Mouse (Mus musculus) lung, postnatal 14 days (tissue): ENCODE results near the gene Pdia5.

ENCODE experiments used
- DNase-seq: peaks from one replicate; pipeline ENCODE4 v3.0.0; 2021

Gene Pdia5

DNA sequence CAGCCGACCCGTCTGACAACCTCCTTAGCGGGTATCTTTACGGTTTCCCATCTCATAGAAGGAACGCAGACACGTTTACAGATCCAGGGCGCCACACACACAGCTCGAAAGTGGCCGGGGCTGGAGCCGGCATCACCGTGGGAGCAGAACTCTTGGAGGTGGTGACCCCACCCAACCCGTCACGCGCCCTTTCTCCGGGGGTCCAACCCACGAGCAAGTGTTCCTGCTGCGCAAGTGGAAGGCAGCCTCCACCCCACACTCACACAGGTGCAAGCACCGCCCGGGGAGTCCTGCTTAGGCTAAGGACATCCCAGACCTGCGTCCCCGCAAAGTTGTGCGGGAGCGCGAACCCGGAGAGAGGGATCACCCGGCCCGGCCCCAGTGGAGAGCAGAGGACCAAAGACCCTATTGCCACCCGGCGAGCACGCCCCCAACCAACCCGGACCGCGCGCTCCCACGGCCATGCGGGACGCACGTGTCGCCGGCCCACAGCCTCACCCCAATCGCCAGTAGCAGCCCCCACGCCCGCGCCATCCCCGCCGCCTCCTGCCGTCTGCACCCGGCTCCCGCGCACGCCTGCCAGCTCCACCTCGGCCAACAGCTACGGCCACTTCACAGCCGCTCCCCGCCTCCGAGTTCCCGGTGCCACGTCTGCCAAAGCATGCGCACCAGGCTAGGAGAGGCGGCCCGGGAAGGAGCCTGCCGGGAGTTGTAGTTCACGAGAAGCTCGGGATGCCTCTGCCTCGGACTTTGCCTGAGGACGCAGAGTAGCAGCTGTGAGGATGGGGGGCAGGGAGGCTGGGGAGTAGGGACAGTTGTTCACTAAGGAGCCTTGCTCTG, at the start of gene Pdia5:
Gene Pdia5 (minus strand): TSS at position 643 of the 840 bp plus-strand sequence.
- DNase-seq: peak; percentile 90

- no peak for DNase-seq
Observed at GRCm38 (mm10) chr16:35539041-35539440, 48.4 kb upstream of the Pdia5 start.

DNA sequence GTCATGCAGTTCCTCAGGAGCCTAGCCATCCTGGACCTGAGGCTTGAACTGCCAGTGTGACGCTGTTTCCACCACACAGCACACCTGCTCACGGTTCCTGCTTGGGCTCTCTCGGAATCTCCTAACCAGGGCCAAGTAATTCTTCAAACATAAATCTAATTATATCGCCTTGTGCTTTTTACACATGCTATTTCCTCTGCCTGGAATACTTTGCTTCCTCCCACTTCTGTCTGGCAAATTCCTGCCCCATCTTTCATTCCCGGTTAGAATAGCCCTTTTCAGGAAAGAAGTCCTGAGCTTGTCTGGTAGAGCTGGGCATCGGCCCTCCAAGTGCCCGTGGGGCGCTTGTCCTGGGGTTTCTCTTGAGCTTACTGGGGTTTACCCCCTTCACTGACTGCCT, 47.0 kb upstream of the Pdia5 start:
- no peak for DNase-seq

- DNase-seq: no peak
Observed at GRCm38 (mm10) chr16:35534630-35535029, 44.0 kb upstream of the Pdia5 start.

DNA sequence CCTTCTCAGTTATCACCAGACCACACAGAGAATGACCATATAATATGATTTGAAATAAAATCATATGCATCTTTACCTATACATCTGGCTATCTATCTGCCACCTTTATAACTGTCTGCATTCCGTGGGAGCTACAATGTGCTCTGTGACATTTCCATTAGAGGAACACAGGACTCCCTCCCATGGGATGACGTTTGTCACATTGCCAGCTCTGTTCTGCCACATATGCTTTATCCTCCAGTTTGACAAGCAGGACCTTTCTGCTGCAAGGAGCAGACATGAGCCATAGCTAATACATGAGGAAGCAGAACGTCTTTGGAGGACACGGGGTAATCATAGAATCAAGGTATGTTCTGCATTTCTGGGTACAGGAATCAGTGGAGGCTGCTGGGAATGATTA, 33.5 kb upstream of the Pdia5 start:
- no peak for DNase-seq

DNA sequence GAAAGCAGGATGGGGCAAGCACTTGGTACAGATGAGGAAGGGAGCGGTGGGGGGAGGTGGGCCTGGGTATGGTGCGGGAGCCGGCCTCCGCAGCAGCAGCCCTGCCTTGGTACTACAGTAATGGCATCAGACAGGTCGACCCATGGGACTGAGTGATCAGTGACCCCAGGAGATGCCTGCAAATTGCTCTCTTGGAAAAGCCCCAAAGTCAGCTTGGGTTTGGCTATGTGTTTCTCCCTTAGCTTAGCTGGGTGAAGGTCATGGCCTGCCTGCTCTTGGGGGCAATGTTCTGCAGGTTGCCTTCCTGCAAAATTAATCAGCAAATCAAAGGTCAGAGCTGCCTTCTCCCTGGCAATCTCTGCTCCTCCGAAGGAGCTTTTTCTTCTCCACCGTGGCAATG, 28.6 kb upstream of the Pdia5 start:
- no peak for DNase-seq

DNA sequence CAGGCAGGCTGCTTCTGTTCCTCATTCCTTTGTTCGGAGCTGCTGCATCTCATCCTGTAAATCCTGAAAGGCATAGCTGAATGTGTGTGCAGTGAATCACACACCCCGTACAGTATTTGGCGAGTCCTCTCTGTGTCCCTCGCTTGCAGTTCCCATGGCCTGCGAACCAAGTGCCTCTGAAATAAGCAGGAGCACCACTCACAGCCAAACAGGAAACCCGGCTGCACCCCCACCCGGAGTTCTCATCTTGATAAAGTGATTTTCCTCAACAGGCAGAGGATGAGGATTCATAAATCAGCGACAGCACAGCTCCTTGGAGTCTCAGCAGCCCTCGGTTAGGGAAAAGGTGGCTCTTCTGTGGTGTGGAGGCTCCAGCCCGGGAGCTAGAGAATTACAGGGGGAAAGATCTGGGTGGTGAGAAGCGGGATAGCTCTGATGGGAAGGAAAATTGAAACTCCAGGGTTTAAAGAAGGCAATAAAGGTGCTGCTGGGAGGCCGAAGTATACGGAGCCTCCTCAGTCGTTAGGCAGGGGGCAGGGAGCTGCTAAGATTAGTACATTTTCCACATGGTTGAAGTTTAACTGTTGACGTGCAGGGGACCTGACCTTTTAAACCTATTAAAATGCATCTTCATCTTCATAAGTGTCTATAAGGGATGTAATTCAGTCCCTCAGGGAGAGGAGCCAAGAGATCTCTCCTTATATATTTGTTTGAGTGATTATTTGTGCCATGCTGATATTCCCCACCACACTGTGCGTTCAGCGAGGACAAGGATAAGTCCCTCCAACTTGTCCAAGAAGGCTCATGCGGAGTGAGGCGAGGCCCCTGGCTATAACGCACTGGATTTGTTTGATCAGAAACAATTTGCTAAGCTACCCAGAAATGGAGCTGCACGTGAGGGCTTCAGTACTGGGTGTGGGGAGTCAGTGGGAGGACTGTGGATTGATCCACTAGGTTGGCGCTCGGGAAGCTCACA, 27.6 kb upstream of the Pdia5 start:
- peak; percentile 46 for DNase-seq

DNA sequence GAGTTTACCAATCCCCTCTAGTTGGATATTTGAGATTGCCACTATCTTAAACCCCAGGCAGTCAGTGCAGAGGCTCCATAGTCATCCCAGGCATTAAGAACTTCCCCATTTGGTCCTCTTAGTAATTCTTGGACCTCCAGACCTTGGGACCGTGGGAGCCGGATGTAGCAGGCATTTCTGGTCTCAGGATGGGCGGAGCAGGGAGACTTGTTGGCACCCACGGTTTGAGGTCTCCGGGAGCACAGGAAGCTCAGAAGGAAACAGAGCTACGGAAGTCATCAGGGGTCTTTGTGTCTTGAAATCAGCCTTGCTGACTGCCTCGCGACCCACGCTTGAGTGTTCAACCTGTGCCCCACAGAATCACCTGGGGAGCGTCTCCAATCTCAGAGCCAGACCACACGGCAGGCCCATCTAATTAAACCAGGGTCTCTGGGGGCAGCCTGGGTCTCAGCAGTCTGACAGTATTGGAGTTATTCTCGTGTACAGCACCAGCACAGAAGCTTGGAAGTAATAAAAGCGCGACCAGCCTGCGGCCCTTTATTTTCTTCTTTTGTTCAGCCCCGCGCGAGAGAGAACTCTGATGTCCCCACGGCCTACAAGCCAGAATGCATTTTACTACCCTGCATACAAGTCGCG, 25.4 kb upstream of the Pdia5 start:
- DNase-seq: peak; percentile 28

DNA sequence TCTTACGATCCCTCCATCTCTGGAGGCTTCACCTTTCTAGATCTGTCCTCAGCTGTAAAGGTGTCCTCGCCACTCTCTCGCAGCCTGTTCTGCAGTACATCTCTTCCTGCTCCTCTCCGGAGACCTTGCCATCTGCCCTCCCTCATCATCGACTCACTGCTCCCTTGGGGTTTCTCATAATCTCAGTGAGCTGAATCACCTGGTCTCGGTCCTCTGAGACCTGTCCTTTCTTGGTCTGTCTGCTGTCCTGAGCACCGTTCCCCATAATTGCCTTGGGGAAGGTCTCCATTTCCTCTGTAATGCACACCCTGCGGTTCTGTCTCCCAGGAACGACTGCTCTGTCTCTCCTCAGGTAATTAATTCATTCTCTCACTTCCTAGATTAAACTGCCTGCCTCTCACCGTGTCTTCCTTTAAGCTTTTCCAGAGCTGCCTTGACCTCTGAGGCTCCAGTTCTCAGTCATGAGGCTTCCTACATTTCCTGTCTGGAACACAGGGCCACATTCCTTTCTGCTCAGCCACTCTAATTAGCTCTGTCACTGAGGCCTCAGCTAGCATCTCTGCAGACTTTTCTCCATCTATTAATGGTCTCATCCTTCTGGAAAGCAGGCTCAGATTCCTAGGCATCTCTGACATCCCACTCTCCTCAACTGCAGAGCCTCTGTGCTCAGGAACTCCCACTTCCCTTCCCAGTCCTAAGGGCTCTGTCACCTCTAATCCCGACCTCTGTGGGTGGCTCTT, 18.8 kb upstream of the Pdia5 start:
- DNase-seq: no peak

DNA sequence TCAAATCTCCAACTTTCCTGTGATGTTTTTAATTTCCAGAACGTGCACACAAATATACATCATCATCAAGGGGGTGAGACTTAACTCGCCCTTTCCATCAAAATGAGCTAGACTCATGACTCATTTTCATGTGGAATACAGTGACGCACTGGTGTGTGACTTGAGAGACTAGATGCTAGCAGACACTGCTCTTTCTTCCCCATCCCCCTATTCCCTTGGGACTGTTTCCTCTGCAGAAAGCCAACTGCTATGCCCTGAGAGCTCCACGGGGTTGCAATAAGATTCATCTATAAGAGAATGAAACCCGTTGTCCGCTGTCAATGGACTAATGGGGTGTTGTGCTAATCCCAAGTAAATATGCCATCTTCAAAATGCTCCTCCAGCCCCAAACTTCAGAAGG, 17.9 kb upstream of the Pdia5 start:
- DNase-seq: no peak

DNA sequence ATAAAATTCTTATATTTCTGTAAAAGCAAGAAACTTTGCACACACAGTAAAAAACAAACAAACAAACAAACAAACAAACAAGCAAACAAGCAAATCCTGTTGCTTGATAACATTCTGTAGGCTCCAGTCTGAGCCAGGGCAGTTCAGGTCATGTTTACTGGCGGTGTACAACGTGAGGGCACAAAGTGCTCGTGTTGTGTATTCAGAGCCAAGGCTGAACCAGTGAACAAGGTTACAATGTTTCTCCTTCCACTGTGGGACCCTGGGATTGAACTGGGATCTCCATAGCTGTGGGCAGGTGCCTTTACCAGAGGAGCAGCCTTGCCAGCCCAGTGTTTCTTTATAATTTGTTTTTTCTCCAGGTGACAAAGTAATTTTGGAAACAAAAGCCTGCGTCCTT, 15.1 kb upstream of the Pdia5 start:
- no peak for DNase-seq

- no peak for DNase-seq
Observed at GRCm38 (mm10) chr16:35504266-35504665, 13.6 kb upstream of the Pdia5 start.

- no peak for DNase-seq
Observed at GRCm38 (mm10) chr16:35502456-35502855, 11.8 kb upstream of the Pdia5 start.

DNA sequence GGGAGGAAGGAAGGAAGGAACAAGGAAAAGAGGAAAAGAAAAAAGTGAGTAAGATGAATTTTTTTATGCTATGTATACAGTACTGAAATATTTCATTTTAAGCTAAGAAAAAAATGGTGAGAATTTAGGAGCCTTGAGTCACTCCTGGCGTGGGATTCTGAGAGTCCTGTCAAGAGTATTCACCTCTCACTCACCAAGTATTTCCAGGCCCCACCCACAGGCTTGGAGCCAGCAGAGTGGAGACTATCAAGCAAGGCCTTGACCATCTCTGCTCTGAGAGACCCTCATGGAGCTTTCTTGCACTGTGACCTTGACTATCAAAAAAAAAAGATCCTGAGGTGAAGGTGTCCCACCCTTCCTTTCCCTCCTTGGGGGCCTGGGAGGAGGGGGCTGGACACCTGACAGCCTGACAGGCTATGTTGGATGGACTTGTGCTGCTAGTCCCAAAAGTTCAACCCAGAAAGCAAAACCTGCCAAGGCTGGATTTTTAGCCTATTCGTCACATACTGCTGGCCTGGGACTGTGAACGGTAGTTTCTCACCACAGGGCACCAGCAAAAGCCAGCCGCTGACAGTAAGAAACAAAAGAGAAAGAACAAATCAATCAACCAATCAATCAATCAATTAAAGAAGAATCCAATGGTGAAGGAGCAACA, 10.6 kb upstream of the Pdia5 start:
- DNase-seq: no peak

- DNase-seq: no peak
Observed at GRCm38 (mm10) chr16:35500342-35500741, 9.7 kb upstream of the Pdia5 start.

- DNase-seq: no peak
Observed at GRCm38 (mm10) chr16:35489793-35490192, 880 bp downstream of the Pdia5 start.

DNA sequence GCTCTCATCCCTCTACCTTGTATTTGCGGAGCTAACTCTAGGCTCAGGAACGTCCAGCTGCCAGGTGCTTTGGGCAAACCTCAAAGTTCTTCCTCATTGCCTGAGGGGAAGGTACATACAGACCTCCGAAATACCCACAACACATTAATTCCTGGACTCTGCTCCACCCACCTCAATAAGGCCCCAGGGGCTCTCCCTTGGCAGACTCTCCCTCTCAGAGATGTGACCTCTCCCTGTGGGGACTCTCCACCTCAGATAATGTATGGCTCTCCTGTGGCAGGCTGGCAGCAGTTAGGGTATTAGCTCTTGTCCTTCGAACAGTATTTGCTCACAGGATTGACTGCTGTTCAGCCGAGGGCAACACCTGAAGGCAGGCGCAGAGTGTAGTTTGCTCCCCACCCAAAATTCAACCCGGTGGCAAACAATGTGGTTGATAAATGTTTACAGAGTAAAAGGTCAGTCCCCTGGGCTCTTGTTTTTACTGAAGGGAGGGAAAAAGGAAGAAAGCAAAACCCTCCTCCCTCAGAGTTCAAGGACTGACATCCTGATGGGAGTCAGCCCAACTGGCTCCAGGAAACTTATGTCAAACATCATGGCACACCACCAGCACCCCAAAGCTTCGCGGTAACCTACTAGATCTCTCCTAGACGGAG, 1.5 kb downstream of the Pdia5 start:
- no peak for DNase-seq

DNA sequence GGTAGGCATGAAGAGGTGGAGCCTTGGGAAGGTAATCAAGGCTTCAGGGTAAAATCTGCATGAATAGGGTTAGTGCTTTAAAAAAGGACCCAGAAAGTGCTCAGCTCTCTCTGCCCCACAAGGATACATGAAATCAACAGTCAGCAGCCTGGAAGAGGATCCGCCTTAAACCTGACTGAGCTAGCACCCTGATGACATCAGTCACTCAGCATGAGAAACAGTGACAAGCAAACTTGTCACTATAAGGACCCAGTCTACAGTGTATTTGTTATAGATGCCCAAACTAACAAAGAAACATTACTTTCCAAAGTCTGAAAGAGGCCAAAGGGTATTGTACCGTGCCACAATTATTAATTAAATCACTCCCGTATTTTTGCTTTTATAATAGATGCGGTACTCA, 2.9 kb downstream of the Pdia5 start:
- DNase-seq: no peak

GRCm38 (mm10) chr16:35487056-35487455, 3.6 kb downstream of the Pdia5 start:
- no peak for DNase-seq

DNA sequence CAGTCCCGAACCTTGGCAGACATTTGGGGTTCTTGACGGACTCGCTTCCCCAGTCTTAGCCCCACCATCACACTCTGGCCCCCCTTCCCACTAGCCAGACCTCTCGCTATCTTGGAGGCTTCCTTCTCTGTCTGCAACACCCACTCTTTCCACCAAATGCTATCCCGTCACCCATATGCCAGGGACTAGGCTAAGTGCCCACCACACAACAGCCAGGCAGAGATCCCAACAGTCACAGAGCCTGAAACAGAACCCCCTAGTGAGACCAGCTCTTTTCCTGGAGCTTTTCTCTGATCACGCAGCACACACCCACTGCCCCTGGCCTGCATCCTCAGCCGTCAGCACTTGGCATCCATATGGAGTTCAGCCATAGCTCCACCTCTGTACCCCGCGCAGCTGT, 5.0 kb downstream of the Pdia5 start:
- no peak for DNase-seq

DNA sequence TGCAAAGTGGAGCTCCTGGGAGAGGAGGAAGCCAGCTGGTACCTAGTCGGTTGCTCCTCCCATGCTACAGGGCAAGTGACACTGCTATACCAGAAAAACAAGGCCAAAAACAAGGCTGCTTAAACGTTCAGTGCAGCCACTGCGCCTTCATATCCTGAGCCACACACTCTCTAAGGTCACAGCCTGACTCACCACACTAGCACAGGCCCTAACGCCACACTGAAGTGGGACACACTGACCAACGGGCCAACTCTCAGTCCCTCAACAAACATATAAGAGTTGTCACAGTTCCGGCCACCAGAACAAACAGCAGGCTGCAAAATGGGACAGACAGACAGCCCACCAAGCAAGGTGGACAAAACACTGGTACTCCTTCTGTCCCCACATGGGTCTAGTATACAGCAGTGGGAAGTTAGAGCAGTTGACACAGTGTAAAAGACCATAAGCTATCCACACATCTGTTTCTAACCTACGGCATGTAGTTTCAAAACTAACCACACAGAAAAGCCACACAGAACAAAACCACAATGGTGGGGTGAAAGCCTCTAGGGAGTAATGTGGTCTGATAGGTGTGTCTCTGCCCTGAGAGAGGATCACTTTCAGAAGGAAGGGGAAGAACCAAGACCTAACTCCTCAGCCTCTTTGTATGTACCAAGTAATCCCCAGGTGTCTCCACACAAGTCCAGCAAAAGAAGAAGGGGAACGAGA, 6.0 kb downstream of the Pdia5 start:
- no peak for DNase-seq
